Mouse (Mus musculus): ENCODE data around the gene Atxn2.

- TF ChIP-seq CTCF (IDR thresholded peaks at IDR 0.05) (peak; percentile 53), EP300 (IDR thresholded peaks at IDR 0.05) (no peak)
These were observed 9.9 kb downstream of the Atxn2 start for GRCm38 (mm10) chr5:121720888-121721585.
